Mouse (Mus musculus): ENCODE measurements around the gene Slc2a10. TPM values are rescaled to one million over a fixed set of nuclear protein-coding genes. Genes with fewer than 3 reads are reported as not detected.
"Not testable (repeated sequence)": the region's sequence is repeated elsewhere in the genome, so short reads cannot be mapped to it uniquely, and the experiment has no call there.

Gene Slc2a10
- polyA plus RNA-seq, 1 experiment from 2014 or later = 4.4 TPM

DNA sequence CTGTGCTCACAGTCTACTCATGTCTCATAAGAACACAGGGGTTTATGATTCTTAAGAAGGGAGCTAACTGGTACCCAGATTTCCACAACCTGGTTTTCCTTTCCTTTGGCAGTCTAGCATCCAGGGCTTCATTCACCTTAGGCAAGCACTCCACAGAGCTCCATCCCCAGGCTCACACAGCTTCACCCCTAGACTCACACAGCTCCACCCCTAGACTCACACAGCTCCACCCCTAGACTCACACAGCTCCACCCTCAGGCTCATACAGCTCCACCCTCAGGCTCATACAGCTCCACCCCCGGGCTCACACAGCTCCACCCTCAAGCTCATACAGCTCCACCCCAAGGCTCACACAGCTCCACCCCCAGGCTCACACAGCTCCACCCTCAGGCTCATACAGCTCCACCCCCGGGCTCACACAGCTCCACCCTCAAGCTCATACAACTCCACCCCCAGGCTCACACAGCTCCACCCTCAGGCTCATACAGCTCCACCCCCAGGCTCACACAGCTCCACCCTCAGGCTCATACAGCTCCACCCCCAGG lies 7.4 kb downstream of the Slc2a10 start:
- H3K9ac ChIP-seq (replicated peaks); H3K27me3 ChIP-seq; H3K36me3 ChIP-seq; H3K27ac ChIP-seq (replicated peaks); H3K4me3 ChIP-seq; ATAC-seq (ENCODE audit: low FRiP score, low read depth); H3K4me2 ChIP-seq (replicated peaks); H3K9me3 ChIP-seq: not testable (repeated sequence)
- peaks cover 13% of the 10 kb centered on the region for H3K4me1 ChIP-seq
- 69% methylated on average over 2 of the region's 2 CpGs for WGBS

GRCm38 (mm10) chr2:165511530-165511929 lies 7.9 kb downstream of the Slc2a10 start:
- not testable (repeated sequence) for ATAC-seq (ENCODE audit: low FRiP score, low read depth); H3K4me3 ChIP-seq; H3K27ac ChIP-seq (replicated peaks); H3K4me2 ChIP-seq (replicated peaks); H3K9me3 ChIP-seq; H3K36me3 ChIP-seq; H3K27me3 ChIP-seq; H3K9ac ChIP-seq (replicated peaks)
- 92% methylated on average over 4 of the region's 4 CpGs for WGBS
- H3K4me1 ChIP-seq = peaks cover 13% of the 10 kb centered on the region

- H3K27me3 ChIP-seq = no peaks in the 10 kb centered on the region
- no peak overlapping the region for H3K9ac ChIP-seq (replicated peaks)
- no peak overlapping the region for H3K4me2 ChIP-seq (replicated peaks)
- peaks cover 13% of the 10 kb centered on the region for H3K4me1 ChIP-seq
- H3K36me3 ChIP-seq = no peaks in the 10 kb centered on the region
- no peak overlapping the region for H3K27ac ChIP-seq (replicated peaks)
- H3K9me3 ChIP-seq = no peaks in the 10 kb centered on the region
- H3K4me3 ChIP-seq = no peak overlapping the region
- WGBS = 66% methylated on average over 7 of the region's 7 CpGs
- ATAC-seq (ENCODE audit: low FRiP score, low read depth) = no peak
Observed at GRCm38 (mm10) chr2:165512426-165512825, 8.8 kb downstream of the Slc2a10 start.

DNA sequence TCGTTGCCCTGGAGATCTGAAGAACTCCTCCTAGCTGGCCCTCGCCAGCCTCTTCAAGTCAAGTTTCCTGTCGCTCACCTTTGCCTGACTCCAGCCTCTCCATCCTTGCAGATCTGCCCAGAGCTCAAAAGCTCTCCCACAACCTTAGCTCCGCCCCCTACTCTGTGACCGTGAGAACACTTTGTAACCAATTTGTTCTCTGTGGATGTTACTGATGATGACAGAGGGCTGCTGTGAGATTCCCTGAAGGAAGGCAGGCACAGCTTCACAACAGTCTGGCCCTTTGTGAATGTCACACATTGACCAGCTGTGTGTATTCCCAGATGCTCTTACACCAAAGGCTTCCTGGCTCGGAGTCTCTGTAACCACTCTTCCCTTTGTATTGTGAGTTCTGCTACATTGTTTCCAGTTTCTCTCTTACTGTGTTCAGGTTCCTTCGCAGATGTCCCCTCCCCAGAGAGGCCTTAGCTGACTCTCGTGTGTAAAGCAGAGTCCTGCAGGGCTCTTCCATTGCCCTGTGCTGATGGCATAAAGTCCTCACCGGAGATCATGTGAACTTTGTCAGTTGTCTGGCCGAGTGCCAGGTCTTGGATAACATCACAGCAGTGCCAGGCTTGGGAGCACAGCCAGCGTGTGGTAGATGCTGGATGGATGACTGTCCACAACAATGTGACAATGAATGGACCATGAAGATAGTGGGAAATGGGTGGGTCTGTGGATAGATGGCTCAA lies 9.4 kb downstream of the Slc2a10 start:
- no peak for ATAC-seq (ENCODE audit: low FRiP score, low read depth)
- WGBS = 53% methylated on average over 11 of the region's 11 CpGs
- Histone ChIP-seq H3K4me3 (no peak overlapping the region), H3K27me3 (no peaks in the 10 kb centered on the region), H3K9ac (replicated peaks) (no peak overlapping the region), H3K4me2 (replicated peaks) (no peak overlapping the region), H3K36me3 (no peaks in the 10 kb centered on the region), H3K27ac (replicated peaks) (no peak overlapping the region), H3K9me3 (no peaks in the 10 kb centered on the region), H3K4me1 (peaks cover 13% of the 10 kb centered on the region)

GRCm38 (mm10) chr2:165515178-165515728 lies 11.7 kb downstream of the Slc2a10 start:
- no peak overlapping the region for H3K9ac ChIP-seq (replicated peaks)
- H3K27me3 ChIP-seq = no peaks in the 10 kb centered on the region
- H3K4me1 ChIP-seq = peaks cover 13% of the 10 kb centered on the region
- WGBS = 94% methylated on average over 20 of the region's 20 CpGs
- ATAC-seq (ENCODE audit: low FRiP score, low read depth) = no peak
- no peaks in the 10 kb centered on the region for H3K9me3 ChIP-seq
- H3K4me3 ChIP-seq = no peak overlapping the region
- no peak overlapping the region for H3K27ac ChIP-seq (replicated peaks)
- no peak overlapping the region for H3K4me2 ChIP-seq (replicated peaks)
- no peaks in the 10 kb centered on the region for H3K36me3 ChIP-seq

- WGBS = 66% methylated on average over 4 of the region's 4 CpGs
- no peak for ATAC-seq (ENCODE audit: low FRiP score, low read depth)
Observed at GRCm38 (mm10) chr2:165525609-165526008, 22.0 kb downstream of the Slc2a10 start.

GRCm38 (mm10) chr2:165529106-165529505 lies 25.5 kb downstream of the Slc2a10 start:
- 20% methylated on average over 8 of the region's 8 CpGs for WGBS
- Histone ChIP-seq H3K27me3 (no peaks in the 10 kb centered on the region; the same call in none of the 2 replicates), H3K4me3 (no peak overlapping the region), H3K4me2 (replicated peaks) (no peak overlapping the region), H3K27ac (replicated peaks) (no peak overlapping the region), H3K9me3 (no peaks in the 10 kb centered on the region), H3K36me3 (no peaks in the 10 kb centered on the region), H3K4me1 (peaks cover 8% of the 10 kb centered on the region; the same call in 1 of the 2 replicates), H3K9ac (replicated peaks) (no peak overlapping the region)
- no peak for ATAC-seq (ENCODE audit: low FRiP score, low read depth)

More at GRCm38 (mm10) chr2:165525609-165526008, 22.0 kb downstream of the Slc2a10 start:
- H3K27me3 ChIP-seq = no peaks in the 10 kb centered on the region; the same call in 1 of the 2 replicates
- H3K27ac ChIP-seq (replicated peaks) = no peak overlapping the region
- H3K36me3 ChIP-seq = no peaks in the 10 kb centered on the region
- no peak overlapping the region for H3K4me3 ChIP-seq
- no peak overlapping the region for H3K9ac ChIP-seq (replicated peaks)
- H3K4me2 ChIP-seq (replicated peaks) = no peak overlapping the region
- no peaks in the 10 kb centered on the region for H3K9me3 ChIP-seq
- H3K4me1 ChIP-seq = peaks cover 8% of the 10 kb centered on the region; the same call in 1 of the 2 replicates

DNA sequence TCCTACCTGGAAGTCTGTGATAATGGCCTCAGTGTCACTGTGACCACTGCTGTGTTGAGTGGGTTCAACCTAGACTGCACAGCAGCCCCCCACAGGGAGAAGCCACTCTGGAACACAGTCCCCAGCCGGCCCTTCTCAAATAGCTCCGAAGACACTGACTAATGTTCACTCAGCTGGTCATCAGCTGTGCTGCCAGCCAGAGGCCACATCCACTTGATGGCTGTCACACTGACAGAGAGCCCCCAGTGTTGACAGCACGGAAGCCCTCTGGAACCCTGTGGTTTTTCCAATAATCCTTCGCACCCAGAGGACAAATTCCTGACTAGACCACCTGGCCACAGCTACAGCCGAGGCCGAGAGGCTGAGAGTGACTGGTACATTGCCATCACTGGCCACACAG lies 30.2 kb downstream of the Slc2a10 start:
- 60% methylated on average over 6 of the region's 6 CpGs for WGBS
- no peak for ATAC-seq (ENCODE audit: low FRiP score, low read depth)
- Histone ChIP-seq H3K27ac (replicated peaks) (no peak overlapping the region), H3K4me2 (replicated peaks) (no peak overlapping the region), H3K4me3 (no peak overlapping the region), H3K36me3 (no peaks in the 10 kb centered on the region), H3K27me3 (no peaks in the 10 kb centered on the region; the same call in none of the 2 replicates), H3K9me3 (no peaks in the 10 kb centered on the region), H3K9ac (replicated peaks) (no peak overlapping the region), H3K4me1 (no peaks in the 10 kb centered on the region)

GRCm38 (mm10) chr2:165540975-165541374 lies 37.4 kb downstream of the Slc2a10 start:
- peaks cover 19% of the 10 kb centered on the region for H3K4me1 ChIP-seq
- no peaks in the 10 kb centered on the region for H3K36me3 ChIP-seq
- H3K27ac ChIP-seq (replicated peaks) = no peak overlapping the region
- no peak overlapping the region for H3K4me2 ChIP-seq (replicated peaks)
- H3K4me3 ChIP-seq = no peak overlapping the region
- no peaks in the 10 kb centered on the region for H3K27me3 ChIP-seq
- WGBS = 84% methylated on average over 3 of the region's 3 CpGs
- no peak overlapping the region for H3K9ac ChIP-seq (replicated peaks)
- H3K9me3 ChIP-seq = no peaks in the 10 kb centered on the region
- ATAC-seq (ENCODE audit: low FRiP score, low read depth) = no peak

DNA sequence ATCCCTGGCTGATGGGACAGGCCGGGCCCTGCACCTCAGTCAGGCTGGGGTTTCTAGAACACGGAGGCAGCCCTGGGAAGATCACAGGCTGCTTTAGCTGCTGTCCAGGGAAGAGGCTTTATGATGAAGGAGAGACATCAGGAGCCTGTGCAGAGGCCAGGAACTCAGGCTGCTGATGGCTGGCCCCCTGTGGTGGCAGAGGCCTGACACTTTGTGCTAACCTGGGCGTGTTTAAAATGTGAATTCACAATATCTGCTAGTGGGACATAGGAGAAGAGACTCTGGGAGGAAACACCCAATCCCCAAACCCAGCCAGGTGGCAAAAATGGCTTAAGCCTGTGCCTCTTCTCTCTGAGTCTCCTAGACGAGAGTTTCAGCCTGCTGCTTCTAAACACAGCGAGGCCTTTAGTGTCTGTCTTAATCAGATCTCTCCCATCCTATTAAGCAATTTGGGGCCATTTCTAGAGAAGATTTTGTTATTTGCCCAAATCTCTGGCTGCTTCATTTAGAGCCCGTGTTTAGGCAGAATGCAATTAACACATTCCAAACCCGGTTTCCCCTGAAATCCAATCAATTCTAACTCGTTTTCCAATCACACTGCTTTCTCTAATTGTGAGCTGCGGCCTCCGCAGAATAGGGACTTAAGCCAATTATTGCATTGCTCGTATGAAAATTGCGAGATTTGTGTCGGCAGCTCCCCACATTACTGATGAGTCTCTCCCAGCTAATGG lies 39.5 kb downstream of the Slc2a10 start:
- 35% methylated on average over 13 of the region's 13 CpGs for WGBS
- Histone ChIP-seq H3K9ac (replicated peaks) (no peak overlapping the region), H3K4me1 (peaks cover 25% of the 10 kb centered on the region), H3K4me2 (replicated peaks) (no peak overlapping the region), H3K9me3 (no peaks in the 10 kb centered on the region), H3K27ac (replicated peaks) (peak overlapping the region; percentile 31), H3K27me3 (0 out of 2 replicates have a peak, but pooled peaks cover under 1% of the 10 kb centered on the region), H3K36me3 (no peaks in the 10 kb centered on the region), H3K4me3 (no peak overlapping the region)
- ATAC-seq (ENCODE audit: low FRiP score, low read depth) = no peak

- no peak overlapping the region for H3K4me3 ChIP-seq
- H3K4me2 ChIP-seq (replicated peaks) = no peak overlapping the region
- no peak overlapping the region for H3K9ac ChIP-seq (replicated peaks)
- no peak for ATAC-seq (ENCODE audit: low FRiP score, low read depth)
- H3K36me3 ChIP-seq = no peaks in the 10 kb centered on the region
- H3K27ac ChIP-seq (replicated peaks) = no peak overlapping the region
- no peaks in the 10 kb centered on the region for H3K9me3 ChIP-seq
- 0 out of 2 replicates have a peak, but pooled peaks cover 3% of the 10 kb centered on the region for H3K27me3 ChIP-seq
- WGBS = 77% methylated on average over 10 of the region's 10 CpGs
- H3K4me1 ChIP-seq = peaks cover 30% of the 10 kb centered on the region
Observed at GRCm38 (mm10) chr2:165543670-165544016, 40.1 kb downstream of the Slc2a10 start.

DNA sequence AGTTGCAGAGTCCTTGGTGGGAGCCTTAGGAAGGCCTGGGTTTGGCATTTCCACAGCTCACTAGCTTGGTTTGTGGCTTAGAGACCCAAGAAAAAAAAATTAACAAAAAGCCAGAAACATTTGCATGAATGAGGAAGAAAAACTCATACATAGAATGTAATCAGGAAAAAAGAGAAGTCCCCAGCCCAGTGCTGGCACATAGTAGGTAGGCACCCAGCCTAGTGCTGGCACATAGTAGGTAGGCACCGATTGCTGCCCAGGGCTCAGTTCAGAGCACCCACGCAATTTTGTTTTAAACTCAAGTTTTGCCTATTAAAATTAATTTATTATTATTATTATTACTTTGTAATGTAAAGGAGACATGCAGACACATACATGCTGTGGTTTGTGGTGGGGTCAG lies 42.1 kb downstream of the Slc2a10 start:
- H3K4me3 ChIP-seq = no peak overlapping the region
- H3K4me1 ChIP-seq = peaks cover 33% of the 10 kb centered on the region
- no peak overlapping the region for H3K9ac ChIP-seq (replicated peaks)
- WGBS = 91% methylated on average over 2 of the region's 2 CpGs
- no peak overlapping the region for H3K4me2 ChIP-seq (replicated peaks)
- no peaks in the 10 kb centered on the region for H3K36me3 ChIP-seq
- 0 out of 2 replicates have a peak, but pooled peaks cover 3% of the 10 kb centered on the region for H3K27me3 ChIP-seq
- H3K27ac ChIP-seq (replicated peaks) = no peak overlapping the region
- ATAC-seq (ENCODE audit: low FRiP score, low read depth) = no peak
- H3K9me3 ChIP-seq = no peaks in the 10 kb centered on the region

Data from midbrain, embryonic 12.5 days (tissue).